Mouse (Mus musculus): ENCODE results near the gene Arhgap18. TPM values are rescaled to one million over a fixed set of nuclear protein-coding genes. Genes with fewer than 3 reads are reported as not detected.
"Not testable (repeated sequence)": the region's sequence is repeated elsewhere in the genome, so short reads cannot be mapped to it uniquely, and the experiment has no call there.

Arhgap18 gene
- polyA plus RNA-seq, 1 experiment from 2014 or later = 10.1 TPM

DNA sequence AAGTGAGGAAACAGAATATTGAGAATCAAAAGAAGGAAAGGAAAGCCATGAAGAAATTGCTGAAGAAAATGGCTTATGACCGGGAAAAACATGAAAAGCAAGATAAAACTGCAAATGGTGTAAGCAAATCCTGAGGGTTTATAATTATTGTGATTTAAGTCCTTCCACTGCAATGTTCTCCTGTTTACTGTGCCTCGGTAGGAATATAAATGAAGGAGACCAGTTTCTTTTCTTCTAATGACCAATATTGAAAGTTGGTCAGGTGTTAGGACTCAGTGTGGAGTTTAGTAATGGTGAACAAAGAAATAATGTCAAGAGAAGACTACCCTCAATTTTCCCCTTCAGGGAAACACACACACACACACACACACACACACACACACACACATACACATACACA, 136.5 kb downstream of the Arhgap18 start:
- H3K27ac ChIP-seq = no peak overlapping the region
- no peaks in the 10 kb centered on the region for H3K4me1 ChIP-seq
- no peak overlapping the region for H3K4me2 ChIP-seq
- H3K9me3 ChIP-seq (replicated peaks) = no peaks in the 10 kb centered on the region
- H3K9ac ChIP-seq = no peak overlapping the region
- H3K36me3 ChIP-seq = no peaks in the 10 kb centered on the region
- no peak for ATAC-seq
- H3K4me3 ChIP-seq = no peak overlapping the region
- H3K27me3 ChIP-seq (replicated peaks) = no peaks in the 10 kb centered on the region
- WGBS (ENCODE audit: insufficient replicate concordance) = 75% methylated on average over 2 of the region's 2 CpGs

DNA sequence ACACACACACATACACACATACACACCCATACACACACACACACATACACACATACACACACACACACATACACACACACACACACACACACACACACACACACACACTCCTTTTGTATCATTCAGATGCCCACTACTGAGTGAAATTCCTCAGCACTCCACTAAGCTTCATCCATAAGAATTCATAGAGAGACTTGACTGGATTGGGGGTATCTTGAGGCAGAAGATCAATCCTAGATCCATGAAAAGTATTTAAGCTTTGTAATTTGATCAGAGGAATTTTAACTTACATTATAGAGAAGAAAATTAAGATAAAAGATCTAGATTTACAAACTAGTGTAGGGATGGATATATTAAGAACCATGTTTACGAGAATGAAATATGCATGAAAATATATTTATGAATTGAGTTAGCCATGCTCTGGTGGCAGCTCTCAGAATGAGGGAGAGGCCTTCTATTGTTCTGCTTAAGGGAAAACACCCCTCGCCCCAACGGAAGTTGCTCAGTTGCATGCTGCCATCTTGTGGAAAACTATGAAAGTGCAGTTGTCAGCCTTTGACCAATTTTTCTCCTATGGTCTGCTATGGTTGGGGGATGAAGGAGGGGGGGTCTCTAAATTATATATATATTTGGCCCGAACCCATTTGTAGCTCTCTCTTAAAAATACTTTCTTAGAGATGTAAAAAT, 137.2 kb downstream of the Arhgap18 start:
- no peaks in the 10 kb centered on the region for H3K4me1 ChIP-seq
- H3K27me3 ChIP-seq (replicated peaks) = no peaks in the 10 kb centered on the region
- no peaks in the 10 kb centered on the region for H3K9me3 ChIP-seq (replicated peaks)
- no peaks in the 10 kb centered on the region for H3K36me3 ChIP-seq
- H3K4me3 ChIP-seq = no peak overlapping the region
- no peak for ATAC-seq
- H3K4me2 ChIP-seq = no peak overlapping the region
- 11% methylated on average over 4 of the region's 4 CpGs for WGBS (ENCODE audit: insufficient replicate concordance)
- H3K9ac ChIP-seq = no peak overlapping the region
- H3K27ac ChIP-seq = no peak overlapping the region

GRCm38 (mm10) chr10:26893091-26893490, 139.9 kb downstream of the Arhgap18 start:
- Histone ChIP-seq H3K4me2 (no peak overlapping the region), H3K4me1 (no peaks in the 10 kb centered on the region), H3K27me3 (replicated peaks) (no peaks in the 10 kb centered on the region), H3K4me3 (no peak overlapping the region), H3K9ac (no peak overlapping the region), H3K27ac (no peak overlapping the region), H3K9me3 (replicated peaks) (no peaks in the 10 kb centered on the region), H3K36me3 (no peaks in the 10 kb centered on the region)
- WGBS (ENCODE audit: insufficient replicate concordance) = 74% methylated on average over 1 of the region's 1 CpGs
- no peak for ATAC-seq

- Histone ChIP-seq H3K27me3 (replicated peaks) (no peaks in the 10 kb centered on the region), H3K9me3 (replicated peaks) (no peaks in the 10 kb centered on the region), H3K9ac (no peak overlapping the region), H3K36me3 (no peaks in the 10 kb centered on the region), H3K27ac (no peak overlapping the region), H3K4me3 (no peak overlapping the region), H3K4me2 (no peak overlapping the region), H3K4me1 (no peaks in the 10 kb centered on the region)
- no peak for ATAC-seq
- 49% methylated on average over 6 of the region's 6 CpGs for WGBS (ENCODE audit: insufficient replicate concordance)
Measured at GRCm38 (mm10) chr10:26895726-26896125, 142.5 kb downstream of the Arhgap18 start.

DNA sequence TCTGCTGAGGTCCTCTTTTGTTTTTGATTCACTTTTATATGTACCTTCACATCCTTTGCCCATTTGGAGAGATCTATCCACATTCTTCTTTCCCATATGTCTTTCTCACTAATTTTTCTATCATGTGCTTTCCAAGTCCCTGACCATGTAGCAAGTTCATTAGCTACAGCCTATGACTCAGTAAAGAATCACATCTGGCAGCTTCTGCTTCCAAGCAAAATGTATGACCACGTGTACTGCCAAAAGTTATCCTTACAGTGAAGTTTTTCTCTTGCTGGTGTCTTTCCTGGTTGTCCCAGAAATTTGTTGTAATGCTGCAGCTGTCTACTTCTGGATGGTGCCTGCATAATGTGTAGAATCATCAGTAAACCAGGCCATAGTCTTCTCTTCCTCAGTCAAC, 147.2 kb downstream of the Arhgap18 start:
- 39% methylated on average over 1 of the region's 1 CpGs for WGBS (ENCODE audit: insufficient replicate concordance)
- Histone ChIP-seq H3K4me2 (no peak overlapping the region), H3K9me3 (replicated peaks) (no peaks in the 10 kb centered on the region), H3K4me3 (no peak overlapping the region), H3K9ac (no peak overlapping the region), H3K27ac (no peak overlapping the region), H3K27me3 (replicated peaks) (no peaks in the 10 kb centered on the region), H3K36me3 (no peaks in the 10 kb centered on the region), H3K4me1 (no peaks in the 10 kb centered on the region)
- no peak for ATAC-seq

- Histone ChIP-seq H3K9me3 (replicated peaks) (no peaks in the 10 kb centered on the region), H3K36me3 (peaks cover 5% of the 10 kb centered on the region), H3K27ac (no peak overlapping the region), H3K4me3 (no peak overlapping the region), H3K27me3 (replicated peaks) (no peaks in the 10 kb centered on the region), H3K4me2 (no peak overlapping the region), H3K4me1 (no peaks in the 10 kb centered on the region), H3K9ac (no peak overlapping the region)
- no peak for ATAC-seq
- 58% methylated on average over 1 of the region's 1 CpGs for WGBS (ENCODE audit: insufficient replicate concordance)
Measured at GRCm38 (mm10) chr10:26903781-26904180, 150.6 kb downstream of the Arhgap18 start.

GRCm38 (mm10) chr10:26911176-26911575, 158.0 kb downstream of the Arhgap18 start:
- no peak overlapping the region for H3K4me3 ChIP-seq
- no peaks in the 10 kb centered on the region for H3K4me1 ChIP-seq
- H3K27ac ChIP-seq = no peak overlapping the region
- H3K9me3 ChIP-seq (replicated peaks) = no peaks in the 10 kb centered on the region
- peaks cover 5% of the 10 kb centered on the region for H3K36me3 ChIP-seq
- H3K4me2 ChIP-seq = no peak overlapping the region
- H3K27me3 ChIP-seq (replicated peaks) = no peaks in the 10 kb centered on the region
- no peak overlapping the region for H3K9ac ChIP-seq
- ATAC-seq = no peak
- whole genome bisulfite sequencing (ENCODE audit: insufficient replicate concordance) = 68% methylated on average over 3 of the region's 3 CpGs

DNA sequence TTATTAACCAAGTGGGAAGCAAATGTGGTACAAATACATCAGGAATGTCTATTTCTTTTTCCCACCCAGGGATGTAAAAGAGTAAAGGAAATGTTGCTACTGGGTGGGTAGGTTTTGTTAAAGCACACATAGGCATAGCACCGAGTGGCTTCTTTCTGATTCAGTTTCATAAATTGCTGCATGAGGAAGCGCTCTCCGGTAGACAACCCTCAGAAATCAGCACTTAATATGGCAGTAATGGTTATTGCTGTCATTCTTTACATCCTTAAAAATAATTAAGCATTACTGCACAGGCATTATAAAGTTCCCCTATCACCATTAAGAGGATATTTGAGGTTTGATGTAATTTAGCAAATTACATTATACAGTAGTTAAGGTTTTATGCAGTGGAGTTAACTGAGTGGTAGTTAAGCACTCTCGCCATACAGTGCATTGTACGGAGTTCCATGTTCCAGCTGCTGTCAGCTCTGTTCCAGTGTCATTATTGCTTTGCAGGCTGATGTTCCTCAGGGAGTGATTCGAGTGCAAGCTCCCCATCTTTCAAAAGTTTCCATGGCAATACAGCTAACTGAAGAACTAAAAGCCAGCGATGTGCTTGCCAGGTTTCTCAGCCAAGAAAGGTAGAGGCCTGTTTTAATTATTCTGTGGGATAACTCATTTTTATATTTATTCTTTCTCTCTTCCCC, 159.0 kb downstream of the Arhgap18 start:
- Histone ChIP-seq H3K4me1 (no peaks in the 10 kb centered on the region), H3K4me3 (no peak overlapping the region), H3K27me3 (replicated peaks) (no peaks in the 10 kb centered on the region), H3K36me3 (no peaks in the 10 kb centered on the region), H3K9ac (no peak overlapping the region), H3K4me2 (no peak overlapping the region), H3K9me3 (replicated peaks) (no peaks in the 10 kb centered on the region), H3K27ac (no peak overlapping the region)
- WGBS (ENCODE audit: insufficient replicate concordance) = 67% methylated on average over 7 of the region's 7 CpGs
- no peak for ATAC-seq

DNA sequence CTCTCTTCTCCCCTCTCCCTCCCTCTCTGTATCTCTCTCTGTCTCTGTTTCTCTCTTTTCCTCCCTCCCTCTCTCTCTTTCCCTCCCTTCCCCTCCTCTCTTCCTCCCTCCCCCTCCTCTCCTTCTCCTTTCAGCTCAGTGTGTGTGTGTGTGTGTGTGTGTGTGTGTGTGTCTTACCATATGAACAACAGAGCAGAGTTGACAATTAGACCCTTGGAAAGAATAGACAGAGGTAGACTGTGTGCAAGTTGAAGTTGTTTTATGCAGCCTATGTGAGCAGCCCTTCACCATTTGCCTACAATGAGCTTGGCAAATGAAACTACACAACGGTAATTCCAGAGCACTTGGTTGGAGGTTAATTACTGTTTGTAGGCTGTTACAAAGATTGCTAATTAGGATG, 159.6 kb downstream of the Arhgap18 start:
- Histone ChIP-seq H3K27ac (no peak overlapping the region), H3K36me3 (no peaks in the 10 kb centered on the region), H3K9ac (no peak overlapping the region), H3K27me3 (replicated peaks) (no peaks in the 10 kb centered on the region), H3K4me2 (no peak overlapping the region), H3K4me3 (no peak overlapping the region), H3K9me3 (replicated peaks) (no peaks in the 10 kb centered on the region), H3K4me1 (no peaks in the 10 kb centered on the region)
- 79% methylated on average over 1 of the region's 1 CpGs for WGBS (ENCODE audit: insufficient replicate concordance)
- ATAC-seq = no peak

- Histone ChIP-seq H3K36me3 (no peaks in the 10 kb centered on the region), H3K4me3 (no peak overlapping the region), H3K9me3 (replicated peaks) (no peaks in the 10 kb centered on the region), H3K4me2 (no peak overlapping the region), H3K9ac (no peak overlapping the region), H3K27me3 (replicated peaks) (no peaks in the 10 kb centered on the region), H3K27ac (no peak overlapping the region), H3K4me1 (no peaks in the 10 kb centered on the region)
- peak; percentile 59 for ATAC-seq
- WGBS (ENCODE audit: insufficient replicate concordance) = 21% methylated on average over 5 of the region's 5 CpGs
Measured at GRCm38 (mm10) chr10:26919307-26919977, 166.2 kb downstream of the Arhgap18 start.

DNA sequence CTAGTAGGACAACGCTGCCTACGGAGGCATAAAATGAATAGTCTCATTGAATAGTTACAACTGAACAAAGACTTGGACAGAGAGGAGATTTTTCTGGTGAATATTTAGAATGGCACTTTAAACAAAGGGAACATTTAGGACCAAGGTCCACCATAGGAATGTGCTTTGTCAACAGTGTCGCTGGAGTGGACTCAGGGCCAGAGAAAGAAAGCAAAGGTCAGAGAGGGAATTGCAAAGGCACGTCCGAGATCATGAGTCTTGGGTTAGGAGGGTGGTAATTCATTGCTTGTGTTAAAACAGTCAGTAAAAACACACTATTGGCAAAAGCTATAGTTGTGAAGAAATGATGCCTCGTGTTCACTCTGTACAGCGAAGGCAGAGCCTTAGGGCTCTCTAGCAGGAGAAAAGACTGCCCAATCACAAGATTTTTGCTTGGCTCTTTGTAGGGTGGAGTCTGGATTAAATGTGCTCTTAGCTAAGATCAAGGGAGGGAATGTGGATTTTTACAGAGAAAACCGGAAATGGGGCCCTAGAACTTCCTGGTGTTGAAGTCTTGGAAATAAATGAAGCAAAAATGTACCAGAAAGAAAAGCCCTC, 167.3 kb downstream of the Arhgap18 start:
- Histone ChIP-seq H3K27ac (peak overlapping the region; percentile 49; the same call in 1 of the 2 replicates), H3K27me3 (replicated peaks) (no peaks in the 10 kb centered on the region), H3K4me1 (no peaks in the 10 kb centered on the region), H3K4me2 (no peak overlapping the region), H3K9ac (no peak overlapping the region), H3K36me3 (no peaks in the 10 kb centered on the region), H3K4me3 (no peak overlapping the region), H3K9me3 (replicated peaks) (no peaks in the 10 kb centered on the region)
- peak; percentile 63; the same call in 1 of the 2 replicates for ATAC-seq
- WGBS (ENCODE audit: insufficient replicate concordance) = 66% methylated on average over 8 of the region's 8 CpGs

GRCm38 (mm10) chr10:26936056-26936455, 182.8 kb downstream of the Arhgap18 start:
- not testable (repeated sequence) for ATAC-seq; H3K4me1 ChIP-seq; H3K9me3 ChIP-seq (replicated peaks); H3K9ac ChIP-seq; H3K4me3 ChIP-seq; H3K4me2 ChIP-seq; H3K27me3 ChIP-seq (replicated peaks); H3K36me3 ChIP-seq; H3K27ac ChIP-seq
- WGBS (ENCODE audit: insufficient replicate concordance) = 82% methylated on average over 6 of the region's 6 CpGs

Measured in liver, embryonic 12.5 days (tissue).